Mouse (Mus musculus) bone marrow, adult 2 months (tissue): ENCODE measurements at regions not wholly inside any gene's neighbourhood (a gene's known extent, or its start where the extent isn't known, plus 50 kb on each side); places are given as distances from the start of the nearest gene placed in this dataset.
"Not testable (repeated sequence)": the region's sequence is repeated elsewhere in the genome, so short reads cannot be mapped to it uniquely, and the experiment has no call there.

ENCODE experiments used
- H3K27ac ChIP-seq: fragments of 200-500 bp; 2 replicates; pipeline ENCODE4 v1.5.1; 2012; ENCODE audit warnings: low read depth, mild to moderate bottlenecking, control low read depth, inconsistent platforms, low read length; ENCODE audit not compliant: control insufficient read depth, poor library complexity, insufficient read depth
- H3K4me1 ChIP-seq: fragments of 200-500 bp; 2 replicates; pipeline ENCODE4 v1.6.1; 2011; ENCODE audit warnings: low read length; ENCODE audit not compliant: control insufficient read depth, insufficient read depth
- H3K4me3 ChIP-seq: fragments of 200-500 bp; replicated peaks from 2 replicates; pipeline ENCODE3; 2011; ENCODE audit warnings: mild to moderate bottlenecking, low read depth, low read length, control low read depth; ENCODE audit not compliant: control insufficient read depth
- CTCF ChIP-seq: fragments of 200-500 bp; IDR thresholded peaks from 2 replicates; pipeline ENCODE4 v1.5.1; 2011; ENCODE audit warnings: low read length, control low read depth; ENCODE audit not compliant: control insufficient read depth, insufficient read depth
- POLR2A ChIP-seq: fragments of 200-500 bp; IDR thresholded peaks from 2 replicates; pipeline ENCODE4 v1.6.1; 2011; ENCODE audit warnings: low read depth, mild to moderate bottlenecking, control low read depth, low read length, borderline replicate concordance; ENCODE audit not compliant: control insufficient read depth
- WGBS: fragments of 180-500 bp; shearing (Covaris S2); methylation state at CpG from one replicate; pipeline ENCODE4 v1.1.7; 2018; 5-methylcytosine and 5-hydroxymethylcytosine counted together

DNA sequence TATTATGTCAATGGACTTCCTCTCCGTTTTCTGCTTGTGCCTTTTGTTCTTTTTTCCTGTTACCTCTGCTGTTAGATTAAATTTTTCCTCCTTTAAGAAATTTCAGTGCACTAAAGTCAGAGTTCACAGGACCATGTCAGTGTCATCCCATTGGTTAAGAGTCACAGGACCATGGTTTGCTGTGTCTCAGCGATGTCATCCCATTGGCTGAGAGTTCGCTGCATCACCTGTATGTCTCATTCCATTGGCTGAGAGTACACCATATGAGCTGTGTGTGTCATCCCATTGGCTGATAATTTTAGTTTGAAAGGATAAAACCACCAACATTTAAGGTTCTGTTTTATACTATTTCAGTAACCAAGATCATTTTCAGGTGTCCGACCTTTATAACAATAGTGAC lies 50.7 kb upstream of the Jade1 start:
- TF ChIP-seq POLR2A (no peak), CTCF (no peak)
- no peak overlapping the region for H3K4me3 ChIP-seq
- H3K27ac ChIP-seq = no peak overlapping the region
- H3K4me1 ChIP-seq = no peaks in the 10 kb centered on the region; the same call in 1 of the 2 replicates
- 84% methylated on average over 4 of the region's 4 CpGs for WGBS

DNA sequence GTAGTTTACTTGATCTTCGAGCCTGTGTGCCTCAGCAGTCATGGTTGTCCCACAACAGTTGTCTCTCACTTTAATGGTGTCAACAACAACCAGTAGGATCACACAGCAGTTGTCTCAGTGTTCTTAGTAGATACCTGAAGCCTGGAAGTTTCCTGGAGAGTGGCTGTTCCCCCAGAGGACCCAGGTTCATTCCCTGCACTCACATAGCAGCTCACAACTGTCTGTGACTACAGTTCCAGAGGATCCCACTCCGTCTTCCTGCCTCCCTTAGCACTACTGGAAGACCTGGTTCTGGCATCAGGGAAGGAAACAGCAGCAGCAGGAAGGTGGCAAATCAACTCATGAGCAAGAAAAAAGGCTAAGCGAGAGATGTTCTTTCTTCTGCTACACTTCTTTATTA lies 53.4 kb upstream of the Jade1 start:
- 67% methylated on average over 3 of the region's 3 CpGs for WGBS
- H3K4me1 ChIP-seq = peaks cover 1% of the 10 kb centered on the region; the same call in 1 of the 2 replicates
- TF ChIP-seq CTCF = no peak
- no peak for TF ChIP-seq POLR2A
- no peak overlapping the region for H3K27ac ChIP-seq
- no peak overlapping the region for H3K4me3 ChIP-seq

DNA sequence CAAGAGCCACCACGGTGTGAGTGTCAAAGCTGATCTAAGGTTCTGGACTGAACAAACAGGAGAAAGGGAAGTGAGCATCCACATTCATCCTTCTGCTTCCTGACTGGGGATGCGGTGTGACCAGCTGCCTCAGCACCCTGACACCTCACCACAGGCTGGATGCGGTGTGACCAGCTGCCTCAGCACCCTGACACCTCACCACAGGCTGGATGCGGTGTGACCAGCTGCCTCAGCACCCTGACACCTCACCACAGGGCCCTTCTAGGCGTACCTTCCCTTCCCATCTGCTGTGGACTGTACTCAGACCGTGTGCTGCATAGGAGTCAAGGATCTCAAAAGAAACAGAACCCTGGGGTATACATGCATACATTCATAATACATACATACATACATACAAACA lies 53.9 kb upstream of the Jade1 start:
- H3K4me1 ChIP-seq, H3K4me3 ChIP-seq, H3K27ac ChIP-seq: not testable (repeated sequence)
- WGBS = 6% methylated on average over 6 of the region's 6 CpGs

- H3K4me3 ChIP-seq = no peak overlapping the region
- 78% methylated on average over 6 of the region's 6 CpGs for WGBS
- H3K4me1 ChIP-seq = peaks cover 1% of the 10 kb centered on the region; the same call in 1 of the 2 replicates
- no peak overlapping the region for H3K27ac ChIP-seq
- TF ChIP-seq POLR2A = no peak
- no peak for TF ChIP-seq CTCF
These were observed 54.4 kb upstream of the Jade1 start for GRCm38 (mm10) chr3:41501124-41501523.

- no peak overlapping the region for H3K4me3 ChIP-seq
- H3K27ac ChIP-seq = no peak overlapping the region
- H3K4me1 ChIP-seq = peaks cover 1% of the 10 kb centered on the region; the same call in 1 of the 2 replicates
- WGBS = 58% methylated on average over 2 of the region's 2 CpGs
- TF ChIP-seq POLR2A = no peak
- TF ChIP-seq CTCF = no peak
These were observed 55.9 kb upstream of the Jade1 start for GRCm38 (mm10) chr3:41499680-41500079.

GRCm38 (mm10) chr3:41498791-41499190 lies 56.7 kb upstream of the Jade1 start:
- no peak for TF ChIP-seq POLR2A
- TF ChIP-seq CTCF = no peak
- Histone ChIP-seq H3K4me3 (no peak overlapping the region), H3K4me1 (peaks cover 1% of the 10 kb centered on the region; the same call in 1 of the 2 replicates), H3K27ac (no peak overlapping the region)
- WGBS = 57% methylated on average over 7 of the region's 7 CpGs

- H3K4me3 ChIP-seq = no peak overlapping the region
- 70% methylated on average over 8 of the region's 8 CpGs for WGBS
- TF ChIP-seq POLR2A = no peak
- TF ChIP-seq CTCF = no peak
- peaks cover 1% of the 10 kb centered on the region; the same call in 1 of the 2 replicates for H3K4me1 ChIP-seq
- no peak overlapping the region for H3K27ac ChIP-seq
These were observed 57.8 kb upstream of the Jade1 start for GRCm38 (mm10) chr3:41497771-41498170.

GRCm38 (mm10) chr3:41496931-41497710 lies 58.4 kb upstream of the Jade1 start:
- Histone ChIP-seq H3K4me1 (peaks cover 1% of the 10 kb centered on the region; the same call in 1 of the 2 replicates), H3K27ac (no peak overlapping the region), H3K4me3 (no peak overlapping the region)
- 42% methylated on average over 12 of the region's 13 CpGs for WGBS
- TF ChIP-seq POLR2A = no peak
- no peak for TF ChIP-seq CTCF

- Histone ChIP-seq H3K4me3 (no peak overlapping the region), H3K27ac (no peak overlapping the region), H3K4me1 (peaks cover 1% of the 10 kb centered on the region; the same call in 1 of the 2 replicates)
- WGBS = 80% methylated on average over 3 of the region's 3 CpGs
- no peak for TF ChIP-seq CTCF
- no peak for TF ChIP-seq POLR2A
These were observed 59.6 kb upstream of the Jade1 start for GRCm38 (mm10) chr3:41495893-41496292.
